Mouse (Mus musculus) layer of hippocampus, postnatal 25 days (tissue): Measurements from ENCODE around the gene Uroc1. TPM values are rescaled to one million over a fixed set of nuclear protein-coding genes. Genes with fewer than 3 reads are reported as not detected.

Experiments used
- DNase-seq, 2 experiments: peaks; one replicate each; pipeline ENCODE4 v3.0.0; 2022; ENCODE audit warnings: mixed read lengths in 2 of 2, low spot score in 1 of 2; ENCODE audit errors: extremely low spot score in 1 of 2
- total RNA-seq, 2 experiments: library from RNA; stranded (reverse); gene quantifications; 2 replicates each; pipeline ENCODE4 v1.2.3; 2021

Gene Uroc1
- total RNA-seq, 2 experiments from 2014 or later: not detected

DNA sequence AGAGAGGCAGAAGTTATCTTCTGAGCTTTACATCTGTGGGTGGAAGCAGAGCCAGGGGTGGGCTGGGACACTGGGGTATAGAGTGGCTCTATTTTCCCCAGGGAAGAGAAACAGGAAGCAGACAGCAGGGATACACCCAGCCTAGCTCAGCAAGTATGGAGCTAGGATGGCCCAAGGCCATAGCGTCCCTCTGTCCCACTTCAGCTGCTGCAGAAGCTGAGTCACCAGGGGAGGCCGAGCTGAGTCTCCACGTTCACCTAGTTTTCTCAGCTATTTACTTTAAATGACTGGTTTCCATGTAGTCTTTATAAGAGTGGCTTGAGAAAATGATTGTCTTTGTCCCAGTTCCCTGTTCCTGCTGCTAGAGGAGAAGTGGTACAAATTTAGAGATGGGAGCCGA, 15.4 kb downstream of the Uroc1 start:
- no peak for DNase-seq

DNA sequence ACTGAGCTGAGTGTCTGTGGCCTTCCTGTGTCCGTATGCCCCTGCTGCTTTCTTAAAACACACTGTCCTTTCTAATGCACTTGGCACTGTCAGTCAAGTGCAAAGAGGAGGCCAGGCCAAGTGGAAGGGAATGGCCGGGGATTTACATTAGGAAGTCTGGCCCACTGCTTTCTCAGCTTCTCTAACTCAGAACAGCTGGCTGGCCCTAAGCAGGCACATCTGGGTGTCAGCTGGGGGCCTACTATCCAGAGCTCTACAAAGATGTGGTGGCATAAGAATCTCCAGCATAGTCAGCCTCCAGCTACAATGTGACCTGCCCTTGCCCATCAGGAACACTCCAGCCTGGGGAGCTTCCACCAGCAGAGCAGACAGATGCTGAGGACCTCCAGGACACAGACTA, 16.9 kb downstream of the Uroc1 start:
- no peak for DNase-seq

DNA sequence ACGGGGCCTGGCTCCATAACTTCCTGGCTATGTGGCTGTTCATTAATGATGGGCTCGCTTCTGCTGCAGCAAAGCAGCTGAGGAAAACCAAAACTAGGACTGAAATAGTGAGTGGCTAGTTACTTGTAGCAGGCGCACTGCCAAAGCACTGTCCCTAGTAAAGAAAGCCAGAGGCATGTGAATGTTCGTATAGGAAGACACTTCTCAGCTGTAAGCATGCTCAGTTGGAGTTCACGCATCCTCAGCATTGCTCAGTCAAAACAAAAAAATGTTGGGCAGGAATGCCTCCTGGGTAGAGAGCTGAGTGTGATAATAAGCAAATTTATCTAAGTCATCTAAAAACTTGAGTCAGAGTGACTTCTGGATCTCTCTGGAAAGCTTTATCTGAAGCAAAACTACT, 25.1 kb downstream of the Uroc1 start:
- DNase-seq: no peak

DNA sequence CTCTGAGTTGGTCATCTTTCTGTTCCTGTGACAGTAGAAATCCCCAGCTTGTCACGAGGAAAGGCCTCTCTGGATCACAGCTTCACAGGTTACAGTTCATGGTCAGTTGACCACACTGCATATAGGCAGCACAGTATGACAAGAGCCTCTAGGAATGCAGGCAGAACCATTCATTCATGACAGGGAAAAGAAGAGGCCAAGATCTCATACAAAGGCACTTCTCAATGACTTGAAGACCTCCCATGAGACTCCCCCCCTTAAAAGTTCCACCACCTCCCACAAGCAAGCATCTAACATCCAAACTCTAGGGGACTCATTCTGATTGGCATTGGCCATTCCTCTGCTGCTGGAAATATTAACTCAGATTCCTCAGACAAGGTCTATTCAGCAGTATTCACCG, 26.4 kb downstream of the Uroc1 start:
- DNase-seq: no peak

DNA sequence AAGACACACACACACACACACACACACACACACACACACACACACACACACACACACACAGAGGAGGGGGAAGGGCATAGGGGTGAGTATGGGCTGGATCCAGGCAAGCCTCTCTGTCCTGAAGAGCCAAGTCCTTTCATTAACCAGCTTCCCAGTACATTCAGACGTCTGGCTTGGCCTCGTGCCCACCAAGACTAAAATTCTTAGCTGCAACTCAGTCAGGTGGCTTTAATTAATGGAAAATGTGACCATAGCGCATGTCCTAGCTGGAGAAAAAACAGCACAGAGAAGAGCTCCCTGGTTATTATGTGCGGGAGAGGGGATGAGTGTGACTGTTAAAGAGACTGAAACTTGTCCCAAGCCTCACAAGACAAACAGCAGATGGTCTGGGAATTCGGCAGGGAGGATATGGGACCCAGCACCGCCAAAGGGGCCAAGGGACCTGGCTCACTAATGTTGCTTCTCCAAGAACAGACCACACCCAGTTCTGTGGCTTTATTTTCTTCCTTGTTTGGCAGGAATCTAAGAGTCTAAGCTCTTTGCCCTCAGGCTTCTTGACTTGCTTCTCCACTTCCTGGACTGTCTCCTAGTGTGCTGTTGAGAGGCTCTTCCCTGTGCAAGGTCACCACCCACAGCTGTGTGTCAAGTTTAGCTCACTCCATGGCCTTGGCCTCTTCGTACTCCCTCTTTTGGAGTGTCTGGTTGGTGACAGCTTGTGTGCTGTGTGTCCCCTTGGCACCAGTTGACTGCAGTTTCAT, 27.1 kb downstream of the Uroc1 start:
- DNase-seq: no peak

DNA sequence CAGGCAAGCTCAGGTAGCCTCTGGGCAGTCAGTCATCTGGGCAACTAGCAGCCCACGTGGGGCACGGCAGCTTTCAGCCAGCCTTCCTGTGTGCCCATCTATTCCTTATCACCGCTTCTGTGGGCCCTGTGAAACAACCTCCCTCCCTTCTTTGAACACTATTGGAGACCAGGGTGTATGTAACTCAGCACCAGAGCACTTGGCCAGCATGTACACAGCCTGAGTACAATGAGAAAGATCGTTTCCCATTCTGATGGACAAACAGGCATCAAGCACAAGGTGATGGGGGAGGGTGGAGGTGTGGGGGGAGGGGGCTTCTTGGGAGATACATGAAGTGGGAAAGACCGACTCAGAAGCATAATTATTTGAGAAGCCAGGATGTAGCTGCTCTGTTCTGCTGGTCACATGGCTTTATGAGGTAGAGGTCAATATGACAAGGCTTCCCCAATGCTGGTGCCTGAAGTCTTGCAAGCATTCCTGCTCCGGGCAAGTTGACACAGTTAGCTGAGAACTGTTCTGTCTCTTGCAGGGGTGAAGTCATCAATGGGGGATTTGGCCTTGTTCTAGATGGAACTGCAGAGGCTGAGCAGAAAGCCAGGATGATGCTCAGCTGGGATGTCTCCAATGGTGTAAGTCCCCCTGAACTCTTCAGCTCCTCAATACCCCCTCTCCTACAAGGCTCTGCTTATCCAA, 28.0 kb downstream of the Uroc1 start:
- DNase-seq: no peak

DNA sequence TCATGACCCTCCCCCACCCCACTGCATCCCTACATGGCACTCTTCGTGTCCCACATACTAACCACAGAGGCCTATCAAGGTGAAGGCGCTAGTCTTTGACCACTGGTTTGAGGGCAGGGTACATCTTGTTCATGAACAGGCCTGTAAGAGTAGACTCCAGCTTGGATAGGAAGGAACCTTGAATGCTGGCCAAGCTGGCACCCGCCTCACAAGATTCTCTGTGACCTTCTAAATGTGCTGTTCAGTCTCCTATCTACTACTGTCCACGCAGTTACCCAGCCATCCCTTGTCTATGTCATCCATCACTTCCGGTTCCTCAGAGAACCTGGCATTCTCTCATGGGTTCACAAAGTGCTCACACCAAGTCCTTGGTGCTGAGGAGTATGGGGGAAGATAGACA, 30.2 kb downstream of the Uroc1 start:
- DNase-seq: no peak

DNA sequence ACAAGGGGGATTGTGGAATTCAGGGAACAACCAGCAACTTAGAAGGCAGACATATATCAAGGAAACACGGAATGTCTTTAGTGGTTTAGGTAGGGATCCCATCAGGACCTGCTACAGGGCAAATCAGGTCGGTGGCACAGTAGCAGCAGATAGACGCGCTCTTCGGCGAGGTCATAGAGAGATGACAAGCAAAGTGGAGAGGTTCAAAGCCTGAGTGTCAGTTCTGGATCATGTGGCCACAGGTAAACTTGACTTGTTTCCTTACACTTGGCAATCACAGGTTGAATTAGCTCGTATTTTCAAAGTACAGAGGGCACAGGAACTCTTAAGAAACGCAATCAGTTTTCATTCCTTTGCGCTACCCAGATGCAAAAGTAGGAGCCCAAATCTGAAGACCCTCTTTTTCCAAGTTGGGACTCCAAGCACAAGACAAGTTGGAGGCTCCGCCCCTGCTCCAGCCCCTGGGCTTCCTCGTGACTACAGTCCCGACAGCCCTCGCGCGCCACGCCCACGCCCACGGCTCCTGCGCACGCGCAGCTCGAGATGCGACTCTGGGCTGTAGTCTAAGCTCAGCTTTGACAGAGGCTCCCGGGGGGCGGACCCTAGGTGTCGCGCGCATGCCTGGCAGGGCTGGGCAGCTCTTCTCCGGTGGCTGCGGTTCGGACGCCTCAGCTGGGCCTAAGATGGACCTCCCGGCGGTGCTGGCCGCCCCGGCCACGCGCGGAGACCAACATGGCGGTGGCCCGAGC, 36.1 kb downstream of the Uroc1 start, which contains the start of gene Zxdc:
Gene Zxdc, plus strand, starts transcription at position 517 of the 749 bp plus-strand sequence.
- peak; percentile 99 for DNase-seq

DNA sequence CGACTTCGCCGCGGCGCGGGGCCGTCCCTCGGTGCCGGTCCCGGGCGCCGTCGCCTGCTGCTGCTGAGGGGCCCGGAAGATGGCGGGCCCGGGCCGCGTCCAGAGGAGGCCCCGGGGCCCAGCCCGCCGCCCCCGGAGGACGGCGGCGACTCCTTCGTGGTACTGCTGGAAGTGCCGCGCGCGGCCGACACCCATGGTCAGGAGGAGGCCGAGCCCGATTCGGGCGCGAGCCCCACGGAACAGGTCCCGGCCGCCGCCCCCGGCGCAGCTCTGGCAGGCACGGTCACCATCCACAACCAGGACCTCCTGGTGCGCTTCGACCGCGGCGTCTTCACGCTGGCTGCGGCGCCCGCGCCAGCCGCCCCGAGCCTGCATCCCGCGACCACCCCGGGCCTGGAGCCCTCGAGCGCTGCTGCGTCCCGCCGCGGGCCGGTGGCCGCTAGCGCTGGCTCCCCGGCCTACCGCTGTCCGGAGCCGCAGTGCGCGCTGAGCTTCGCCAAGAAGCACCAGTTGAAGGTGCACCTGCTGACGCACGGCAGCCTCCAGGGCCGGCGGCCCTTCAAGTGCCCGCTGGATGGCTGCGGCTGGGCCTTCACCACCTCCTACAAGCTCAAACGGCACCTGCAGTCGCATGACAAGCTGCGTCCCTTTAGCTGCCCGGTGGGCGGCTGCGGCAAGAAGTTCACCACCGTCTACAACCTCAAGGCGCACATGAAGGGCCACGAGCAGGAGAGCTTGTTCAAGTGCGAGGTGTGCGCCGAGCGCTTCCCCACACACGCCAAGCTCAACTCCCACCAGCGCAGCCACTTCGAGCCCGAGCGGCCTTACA, 36.9 kb downstream of the Uroc1 start:
- DNase-seq: peak; percentile 19 to 36

DNA sequence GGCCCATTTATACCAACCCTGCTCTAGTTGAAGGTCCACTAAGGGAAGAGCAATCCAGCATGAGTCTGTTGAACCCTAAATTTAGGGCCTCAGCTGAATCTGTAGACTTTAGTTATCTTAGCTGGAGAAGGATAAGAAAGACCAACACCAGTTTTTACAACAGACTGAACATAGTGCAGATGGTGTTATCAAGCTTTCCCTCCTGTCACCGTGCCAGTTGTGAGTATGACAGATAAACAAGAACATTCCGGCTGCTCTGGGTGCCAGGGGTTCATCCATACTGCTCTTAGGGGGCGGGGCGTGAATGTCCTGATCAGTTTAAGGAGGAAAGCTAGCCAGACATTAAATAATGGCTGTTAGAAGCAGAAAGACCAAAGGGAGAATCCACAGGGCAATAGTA, 41.6 kb downstream of the Uroc1 start:
- DNase-seq: peak in 1 of 2 experiments; percentile 27

DNA sequence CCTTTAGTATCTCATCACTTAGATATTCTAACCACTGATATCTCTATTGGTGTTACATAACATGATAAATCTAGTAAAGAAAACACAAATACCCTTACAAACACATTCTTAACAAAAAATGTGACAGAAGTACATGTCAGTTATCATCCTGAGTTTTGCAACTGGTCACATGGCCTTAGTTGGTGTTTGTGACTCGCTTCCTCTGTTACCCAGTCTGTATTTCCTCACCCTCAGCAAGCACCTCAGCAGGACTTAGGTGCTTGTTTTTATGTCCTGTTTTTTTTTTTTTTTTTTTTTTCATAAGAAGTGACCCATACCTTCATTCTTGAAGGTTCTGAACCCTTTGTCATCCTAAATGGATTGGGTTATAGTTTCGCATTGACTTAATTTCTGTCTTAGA, 44.6 kb downstream of the Uroc1 start:
- no peak for DNase-seq

DNA sequence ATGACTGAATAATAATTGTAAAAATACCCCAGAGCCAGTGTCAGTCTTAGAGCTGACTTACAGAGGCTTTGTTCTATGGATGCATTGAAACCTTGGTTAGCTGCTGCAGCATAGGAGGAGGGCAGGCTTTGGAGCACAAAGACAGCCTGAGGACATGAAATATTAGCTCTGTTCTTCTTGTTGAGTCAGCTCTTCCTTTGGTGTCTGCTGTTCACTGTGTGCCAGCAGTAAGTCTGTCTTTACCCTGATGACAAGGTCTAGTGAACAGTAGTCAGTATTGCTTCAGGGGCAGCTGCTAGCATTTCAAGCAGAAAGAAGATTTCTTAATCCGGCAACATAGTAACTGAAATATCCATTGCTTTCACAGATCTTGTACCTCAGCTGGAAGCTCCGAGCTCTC, 48.4 kb downstream of the Uroc1 start:
- no peak for DNase-seq

DNA sequence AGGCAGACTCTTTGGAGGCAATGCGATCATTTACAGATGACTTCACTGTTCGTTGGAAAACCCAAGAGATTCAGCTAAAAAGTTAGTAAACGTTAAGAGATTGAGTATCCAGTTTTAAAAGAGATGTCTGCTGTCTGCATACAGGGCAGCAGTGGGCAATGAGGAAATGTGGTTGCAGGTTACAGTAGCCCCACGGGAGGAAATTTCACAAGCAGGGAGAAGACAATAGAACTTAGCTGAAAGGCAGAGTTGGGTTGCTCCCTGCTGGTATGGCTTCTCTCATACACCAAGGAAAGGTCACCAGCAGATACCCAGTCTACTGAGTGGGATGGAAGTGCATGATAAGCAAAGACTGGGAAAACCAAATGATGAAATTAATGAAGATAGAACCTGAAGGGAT, 57.5 kb downstream of the Uroc1 start:
- no peak for DNase-seq

DNA sequence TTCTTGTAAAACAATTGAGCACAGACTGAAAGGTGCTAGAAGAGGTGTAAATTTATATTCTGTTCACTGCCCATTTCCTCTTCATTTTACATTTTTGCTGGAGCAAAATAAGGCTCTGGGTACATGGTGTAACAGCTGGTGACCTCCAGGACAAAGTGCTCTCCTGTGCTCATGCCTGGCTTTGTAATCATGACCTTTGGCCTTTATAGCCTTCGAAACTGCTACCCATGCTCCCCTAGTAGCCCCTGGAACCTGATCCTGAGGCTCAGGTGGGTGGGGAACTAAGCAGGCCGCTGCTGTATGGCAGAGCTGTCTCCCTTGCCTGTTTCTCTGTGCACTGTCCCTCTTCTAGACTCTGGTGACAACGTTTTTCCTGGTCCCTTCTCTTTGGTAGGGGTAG, 60.9 kb downstream of the Uroc1 start:
- no peak for DNase-seq

DNA sequence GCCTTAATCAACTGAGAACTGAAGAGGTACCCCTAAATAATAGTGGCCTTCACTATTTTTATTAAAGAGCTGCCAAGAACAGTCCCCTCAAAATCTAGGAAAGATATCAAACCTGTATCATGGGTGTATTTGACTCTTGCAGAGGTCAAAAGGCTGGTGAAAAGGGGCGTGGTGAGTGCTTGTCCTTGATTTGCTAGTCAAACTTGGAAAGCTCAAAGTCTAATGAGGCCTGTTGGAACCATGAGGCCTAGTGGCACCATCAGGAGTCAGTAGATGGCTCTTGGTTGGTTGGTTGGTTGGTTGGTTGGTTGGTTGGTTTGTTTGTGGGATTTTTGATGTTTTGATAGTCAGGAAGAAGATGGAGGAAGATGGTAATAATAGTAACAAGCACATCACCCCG, 62.7 kb downstream of the Uroc1 start:
- no peak for DNase-seq

DNA sequence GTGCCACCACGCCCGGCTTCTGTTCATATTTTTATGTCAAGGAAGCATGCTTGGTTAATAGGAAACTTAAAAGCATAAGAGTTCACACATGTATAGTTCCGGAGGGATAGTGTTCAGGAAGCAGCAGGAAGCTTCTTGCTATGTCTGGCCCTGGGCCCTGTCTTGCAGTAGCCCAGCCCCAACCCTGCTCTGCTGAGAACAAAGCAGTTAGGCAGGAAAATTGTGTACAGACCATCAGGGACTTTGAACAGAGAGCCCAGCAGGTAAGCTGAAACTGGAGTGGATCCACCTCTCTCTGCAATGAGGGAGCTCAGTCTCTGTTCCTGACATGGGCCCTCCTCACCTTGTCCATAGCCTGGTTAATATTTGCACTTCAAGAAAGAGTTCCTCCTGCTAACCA, 64.2 kb downstream of the Uroc1 start:
- DNase-seq: no peak

DNA sequence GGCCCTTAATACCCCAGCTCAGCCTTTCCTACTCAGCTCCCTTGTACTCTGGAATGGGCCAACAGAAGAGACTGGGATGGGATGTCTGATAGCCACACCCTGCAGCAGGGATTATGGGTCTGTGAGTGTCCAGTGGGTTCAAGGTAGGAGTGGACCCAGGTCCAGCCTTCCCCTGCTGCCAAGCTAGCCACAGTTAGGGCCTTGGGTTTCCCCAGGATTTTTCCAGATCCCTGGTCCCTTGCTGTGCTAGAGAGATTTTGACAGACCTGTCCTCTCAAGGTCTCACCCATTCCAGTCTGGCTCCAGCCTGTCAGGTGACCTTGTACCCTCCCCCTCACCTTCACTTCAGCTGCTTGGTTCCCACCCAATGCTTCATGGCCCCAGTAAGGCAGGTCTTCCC, 75.5 kb downstream of the Uroc1 start:
- no peak for DNase-seq

DNA sequence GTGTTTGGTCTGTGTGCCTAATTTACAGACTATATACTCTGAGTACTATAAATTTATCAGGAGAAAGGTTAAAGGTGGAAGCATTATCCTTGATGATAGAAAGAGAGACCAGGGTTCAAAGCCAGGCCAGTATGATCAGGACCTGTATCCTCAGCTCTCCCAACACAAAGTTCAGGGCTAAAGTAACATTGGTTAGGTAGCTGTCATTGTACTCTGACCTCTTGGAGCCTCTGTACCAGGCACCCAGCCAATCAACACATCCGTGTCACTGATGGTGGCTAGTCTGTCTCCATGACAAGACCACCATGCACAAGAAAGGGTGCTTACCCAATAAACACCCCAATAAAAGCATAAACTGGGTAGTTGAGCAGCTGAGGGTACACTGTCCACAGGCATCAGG, 77.9 kb downstream of the Uroc1 start:
- no peak for DNase-seq

DNA sequence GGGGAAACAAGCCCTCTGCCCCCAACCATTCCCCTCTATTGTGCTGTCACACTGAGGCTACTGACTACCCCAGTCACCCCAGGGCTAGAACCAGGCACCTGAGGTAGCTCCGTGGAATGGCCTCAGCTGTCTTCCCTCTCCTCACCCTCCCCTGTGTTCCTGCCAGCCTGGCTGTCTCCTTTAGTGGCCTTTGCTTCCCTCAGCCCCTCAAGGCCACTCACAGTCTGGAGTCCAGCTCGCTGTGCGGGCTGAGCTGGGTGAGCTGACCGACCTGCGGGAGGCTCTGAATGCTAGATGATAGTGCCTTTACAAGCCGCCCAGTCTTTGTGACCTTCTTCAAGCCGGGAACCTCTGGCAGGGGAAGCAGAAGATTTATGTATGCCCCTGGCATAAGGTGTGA, 78.8 kb downstream of the Uroc1 start:
- DNase-seq: no peak
